Mouse (Mus musculus) left cerebral cortex, adult 8-10 months (tissue): ENCODE measurements around the gene Aqp11. TPM values are rescaled to one million over a fixed set of nuclear protein-coding genes. Genes with fewer than 3 reads are reported as not detected.

Experiments
- DNase-seq, 2 experiments: peaks; one replicate each; pipeline ENCODE4 v3.0.0; 2022; ENCODE audit warnings: low spot score in 2 of 2
- total RNA-seq, 4 experiments: library from RNA; stranded (reverse); gene quantifications; 2 replicates each; pipeline ENCODE4 v1.2.4; 2022

Aqp11 gene
- total RNA-seq, 4 experiments from 2014 or later: 20.7 to 24.7 (median 22.6) TPM

DNA sequence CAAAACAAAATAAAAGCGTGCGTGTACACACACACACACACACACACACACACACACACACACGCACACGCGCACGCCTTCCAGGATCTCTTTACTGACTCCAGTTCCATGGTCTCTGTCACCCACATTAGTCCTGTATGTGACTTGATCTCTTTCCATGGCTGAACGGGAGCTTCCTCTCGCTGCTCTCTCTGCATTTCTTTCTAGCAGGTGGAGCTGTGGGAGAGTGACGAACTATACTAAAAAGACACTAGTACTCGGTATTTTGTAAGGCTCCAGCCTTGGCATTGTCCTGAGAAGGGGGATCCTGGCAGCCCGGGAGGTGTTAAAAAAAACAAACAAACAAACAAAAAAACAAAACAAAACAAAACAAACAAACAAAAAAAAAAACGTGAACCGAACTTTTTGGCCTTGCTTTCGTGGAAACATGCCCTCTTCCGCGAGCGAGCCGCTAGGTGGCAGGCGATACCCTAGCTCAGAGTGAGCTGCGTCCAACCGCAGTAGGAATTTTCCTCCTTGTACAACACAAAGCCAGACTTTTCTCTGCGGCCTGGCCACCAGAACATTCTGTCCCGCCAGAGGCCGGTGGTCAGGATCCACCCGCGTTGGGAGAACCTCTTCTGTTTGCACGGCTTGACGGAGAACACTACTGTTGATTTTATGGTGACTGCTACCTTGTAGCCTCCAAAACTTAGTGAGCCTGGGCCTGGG lies 9.9 kb upstream of the Aqp11 start:
- DNase-seq: peak; percentile 69 to 71

DNA sequence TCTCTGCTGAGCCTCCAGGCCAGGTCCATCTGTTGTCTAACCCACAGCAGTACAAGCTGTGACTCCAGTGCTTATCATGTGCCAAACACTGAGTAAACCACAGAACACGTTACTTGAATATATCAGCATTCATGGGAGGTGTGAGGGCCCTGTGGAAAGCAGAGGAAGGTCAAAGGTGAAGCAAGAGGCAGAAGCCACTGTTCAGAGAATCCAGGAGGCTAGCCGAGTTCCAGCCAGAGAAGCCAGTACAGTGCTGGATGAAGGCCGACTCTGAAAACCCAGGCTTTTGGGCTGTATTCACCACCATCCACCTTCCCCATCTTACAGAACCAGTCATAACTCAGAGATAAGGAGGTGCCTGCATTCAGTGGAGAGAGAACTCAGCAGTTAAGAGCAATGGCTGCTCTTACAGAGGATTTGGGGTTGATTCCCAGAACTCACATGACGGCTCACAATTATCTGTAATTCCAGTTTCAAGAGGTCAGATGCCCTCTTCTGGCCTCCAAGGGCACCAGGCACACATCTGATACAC lies 9.2 kb upstream of the Aqp11 start:
- no peak for DNase-seq

DNA sequence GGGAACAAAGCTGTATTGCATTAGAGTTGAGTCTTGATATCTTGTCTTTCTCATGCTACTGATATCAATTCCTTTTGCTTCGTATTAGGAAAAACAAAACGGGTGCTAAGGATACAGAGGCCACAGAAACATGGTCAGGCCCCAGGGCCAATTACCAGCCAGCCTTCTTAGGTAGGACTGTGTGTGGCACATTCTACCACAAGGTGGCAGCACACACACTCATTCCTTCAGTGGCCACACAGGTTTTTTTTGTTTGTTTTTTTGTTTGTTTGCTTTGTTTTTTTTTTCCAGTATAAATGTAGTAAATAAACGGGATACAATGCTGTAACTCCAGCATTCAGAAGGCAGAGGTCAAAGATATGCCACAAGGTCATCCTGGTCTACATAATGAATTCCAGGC lies 7.2 kb upstream of the Aqp11 start:
- no peak for DNase-seq

DNA sequence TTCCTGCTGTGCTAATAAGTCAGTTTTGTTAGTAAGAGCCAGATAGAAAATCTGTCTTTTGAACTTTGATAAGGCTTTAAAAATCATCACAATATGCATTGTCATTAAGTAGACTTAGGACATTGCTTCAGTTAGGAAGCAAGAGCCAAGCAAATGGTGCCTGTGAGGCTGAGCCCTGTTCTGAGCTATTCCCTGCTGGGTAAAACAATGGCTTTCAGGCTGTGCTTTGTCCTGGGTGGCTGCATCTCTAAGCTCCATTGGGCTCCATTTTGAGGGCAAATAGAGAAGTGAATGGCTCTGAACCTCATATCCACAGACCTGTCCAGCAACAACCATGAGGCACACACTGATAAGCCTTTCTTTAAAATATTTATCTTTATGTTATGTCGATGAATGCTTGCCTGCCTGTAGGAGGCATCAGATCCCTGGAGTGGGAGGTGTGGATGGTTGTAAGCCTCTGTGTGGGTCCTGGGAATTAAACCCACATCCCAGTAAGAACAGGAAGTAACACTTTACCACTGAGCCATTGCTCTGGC lies 3.7 kb upstream of the Aqp11 start:
- no peak for DNase-seq

DNA sequence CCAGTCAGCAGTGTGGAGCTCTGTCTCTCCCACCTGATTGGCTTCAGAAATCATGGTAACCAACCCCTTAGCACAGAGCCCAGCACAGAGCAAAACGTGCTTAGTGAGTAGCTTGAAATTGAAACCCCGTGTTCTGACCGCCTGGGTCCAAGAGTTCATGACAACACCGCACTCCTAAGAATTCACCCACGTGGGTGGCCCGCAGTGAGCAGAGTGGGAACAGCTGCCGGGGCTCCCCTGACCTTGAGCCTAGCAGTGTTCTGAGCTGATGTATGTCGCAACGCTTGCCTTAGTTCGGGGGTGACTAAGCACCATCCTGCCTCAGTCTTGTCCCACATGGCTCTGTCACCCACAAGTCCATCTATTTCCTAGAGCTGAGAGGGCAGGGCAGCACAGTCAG lies 2.9 kb upstream of the Aqp11 start:
- DNase-seq: no peak

DNA sequence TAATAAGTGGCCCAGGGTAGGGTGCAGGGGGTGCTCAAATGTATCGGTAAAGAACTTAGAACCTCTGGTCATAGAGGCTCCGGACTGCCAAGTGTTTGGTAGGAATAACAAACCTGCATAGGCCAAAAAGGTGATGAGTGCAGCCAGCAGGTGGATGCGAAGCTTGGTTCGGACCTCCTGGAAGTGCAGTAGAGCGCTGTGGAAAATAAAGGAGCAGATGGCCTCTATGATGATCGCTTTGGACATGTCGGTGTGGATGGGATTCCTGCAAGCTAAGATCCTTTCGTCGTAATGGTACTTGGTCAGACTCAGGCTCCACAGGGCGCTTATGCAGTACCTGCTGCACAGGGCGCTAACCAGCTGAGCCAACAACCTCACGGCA lies 842 bp downstream of the Aqp11 start:
- no peak for DNase-seq

DNA sequence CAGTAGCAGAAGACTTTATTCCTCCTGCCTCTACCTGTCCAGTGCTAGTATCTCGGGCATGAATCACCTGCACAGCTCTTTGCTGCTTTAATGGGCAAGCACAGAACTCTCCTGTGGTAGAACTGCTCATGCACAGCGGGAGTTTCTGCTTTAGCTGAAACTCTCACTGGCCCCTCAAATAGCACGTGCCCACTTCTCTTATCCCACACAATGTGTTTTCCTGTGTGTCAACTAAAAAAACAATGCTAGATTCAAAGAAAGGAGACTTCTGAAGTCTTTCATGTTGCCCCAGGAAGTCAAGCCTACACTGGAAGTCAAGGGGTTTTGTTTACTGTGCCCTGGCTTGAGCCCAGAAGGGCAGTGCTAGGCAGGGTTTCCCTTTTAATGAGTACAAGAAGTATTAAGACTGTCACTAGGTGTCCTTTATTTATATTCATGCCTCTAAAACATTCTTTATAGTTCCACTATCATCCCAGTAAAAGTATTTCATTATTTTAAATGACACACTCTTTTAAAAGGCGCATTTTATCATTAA lies 2.1 kb downstream of the Aqp11 start:
- no peak for DNase-seq

DNA sequence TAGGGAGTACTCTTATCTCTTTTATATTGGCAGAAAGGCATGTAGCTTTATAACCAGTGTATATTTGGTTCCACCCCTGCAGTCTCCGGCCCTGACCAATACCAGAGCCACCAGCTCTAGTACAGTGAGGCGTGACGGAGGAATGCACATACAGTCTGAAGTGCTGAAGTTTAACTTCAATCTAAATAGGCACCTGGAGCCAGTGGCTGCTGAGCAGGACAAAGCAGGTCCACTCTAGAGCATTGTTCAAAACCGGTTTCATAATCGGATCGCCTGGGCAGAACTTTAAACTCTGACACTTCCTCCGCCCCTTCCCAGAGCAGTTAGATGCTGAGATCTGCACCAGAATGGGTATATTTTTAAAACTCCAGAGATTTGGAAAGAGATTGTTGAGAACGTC lies 3.1 kb downstream of the Aqp11 start:
- no peak for DNase-seq

DNA sequence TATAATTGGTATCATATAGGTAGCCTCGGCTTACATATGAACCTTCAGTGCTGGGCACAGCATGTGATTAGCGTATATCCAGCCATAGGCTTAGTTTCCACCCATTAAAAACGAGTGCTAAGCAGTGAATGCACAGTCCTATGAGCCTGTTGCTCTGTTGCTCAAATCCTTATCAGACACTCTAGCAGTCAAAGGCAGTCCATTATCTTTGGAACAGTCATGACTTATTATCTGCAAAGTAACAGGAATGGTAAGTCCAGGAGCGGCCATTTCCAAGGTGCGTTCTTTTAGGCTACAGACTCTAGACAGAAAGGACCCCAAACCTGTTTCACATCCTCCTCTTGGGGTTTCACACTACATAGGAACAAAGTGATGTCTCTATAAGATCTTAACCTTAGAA lies 4.5 kb downstream of the Aqp11 start:
- DNase-seq: no peak

DNA sequence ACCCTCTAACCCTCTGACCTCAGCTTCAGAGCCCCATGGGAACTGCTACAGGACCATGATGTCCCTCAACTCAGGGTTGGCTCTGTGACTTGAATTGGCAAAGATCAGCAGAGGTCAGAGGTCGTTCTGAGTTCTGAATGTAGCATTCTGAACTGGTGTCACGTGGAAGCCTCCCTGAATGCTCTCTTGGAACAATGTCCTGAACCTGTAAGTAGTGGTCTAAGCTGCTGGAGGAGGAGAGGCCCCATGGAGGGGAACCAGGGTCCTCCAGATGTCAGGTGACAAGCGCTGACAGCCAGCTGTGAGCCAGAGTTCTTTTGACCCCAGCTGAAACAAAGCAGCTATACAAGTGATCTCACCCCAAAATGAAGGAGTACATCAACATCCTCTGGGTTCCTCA lies 7.7 kb downstream of the Aqp11 start:
- DNase-seq: no peak

DNA sequence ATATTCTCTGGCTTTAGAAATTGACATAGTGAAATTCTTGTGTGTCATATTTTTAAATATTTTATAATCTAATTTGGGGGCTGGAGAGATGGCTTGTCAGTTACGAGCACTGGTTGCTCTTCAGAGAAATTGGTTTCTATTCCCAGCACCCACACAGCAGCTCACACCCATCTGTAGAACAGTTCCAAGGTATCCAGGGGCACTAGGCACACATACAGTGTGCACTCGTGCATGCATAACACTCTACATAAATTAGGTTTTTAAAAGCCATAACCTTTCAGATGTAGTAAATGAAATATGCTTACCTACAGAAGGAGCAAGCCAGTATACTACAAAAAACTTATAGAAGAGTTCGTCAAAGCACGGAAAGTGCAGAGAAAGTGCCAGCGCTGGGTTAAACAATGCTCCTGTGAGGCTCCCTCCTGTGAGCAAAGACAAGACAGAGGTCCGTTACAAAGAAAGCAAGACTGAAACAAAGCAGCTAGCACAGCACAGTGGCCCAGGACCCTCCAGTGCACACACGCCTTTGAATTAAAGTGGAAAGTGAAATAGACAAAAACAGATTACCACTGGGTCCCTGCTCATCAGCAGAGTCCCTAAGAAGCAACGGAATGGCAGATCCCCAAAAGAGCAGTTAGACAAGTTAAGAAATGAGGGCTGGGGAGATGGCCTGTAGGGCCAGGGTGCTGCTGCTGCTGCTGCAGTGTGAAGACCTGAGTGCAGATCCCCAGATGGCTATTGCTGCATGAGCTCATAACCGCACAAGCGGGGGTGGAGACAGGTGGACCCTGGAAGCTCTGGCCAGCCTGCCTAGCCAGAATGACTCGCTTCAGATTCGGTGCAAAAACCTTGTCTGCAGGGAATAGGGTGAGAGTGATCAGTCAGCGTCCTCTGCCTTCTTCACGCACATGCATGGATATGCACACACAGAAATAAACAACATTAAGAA lies 9.1 kb downstream of the Aqp11 start:
- no peak for DNase-seq

DNA sequence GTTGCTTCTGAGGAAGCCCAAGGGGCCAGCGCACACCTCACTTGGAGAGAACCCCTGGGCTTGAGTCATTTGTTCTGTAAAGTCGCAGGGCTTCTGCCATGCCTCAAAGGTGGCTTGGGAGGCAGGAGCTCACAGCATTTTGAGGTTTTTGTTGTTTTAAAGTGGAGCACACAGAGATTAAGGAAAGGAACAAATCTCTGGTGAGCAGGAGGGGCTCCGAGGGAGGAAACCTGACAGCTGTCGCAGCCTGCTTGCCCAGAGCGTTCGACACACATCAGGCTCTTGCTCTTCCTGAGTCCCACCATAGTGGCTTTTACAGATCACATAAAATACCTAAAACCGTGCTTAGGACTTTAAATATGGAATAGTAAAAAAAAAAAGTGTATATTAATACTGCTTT lies 11.3 kb downstream of the Aqp11 start:
- DNase-seq: no peak

DNA sequence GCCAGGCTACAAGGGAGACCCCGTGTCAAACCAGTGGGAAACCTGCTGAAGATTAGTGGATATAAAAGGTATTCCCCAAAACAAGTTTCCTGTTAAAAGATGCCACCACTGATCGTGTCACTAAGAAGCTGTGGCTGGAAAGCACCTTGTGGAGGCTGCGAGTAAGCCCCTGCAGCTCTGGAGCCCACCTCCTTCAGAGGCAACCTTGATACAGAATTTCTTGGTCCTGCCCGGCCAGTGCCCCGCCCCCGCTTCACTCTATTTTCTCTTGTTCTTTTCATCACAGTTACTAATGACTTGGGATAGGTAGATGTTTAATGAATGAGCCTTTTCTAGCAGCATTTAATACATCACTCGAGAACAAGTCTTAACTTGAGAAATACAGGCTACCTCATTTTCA lies 12.0 kb downstream of the Aqp11 start:
- no peak for DNase-seq

DNA sequence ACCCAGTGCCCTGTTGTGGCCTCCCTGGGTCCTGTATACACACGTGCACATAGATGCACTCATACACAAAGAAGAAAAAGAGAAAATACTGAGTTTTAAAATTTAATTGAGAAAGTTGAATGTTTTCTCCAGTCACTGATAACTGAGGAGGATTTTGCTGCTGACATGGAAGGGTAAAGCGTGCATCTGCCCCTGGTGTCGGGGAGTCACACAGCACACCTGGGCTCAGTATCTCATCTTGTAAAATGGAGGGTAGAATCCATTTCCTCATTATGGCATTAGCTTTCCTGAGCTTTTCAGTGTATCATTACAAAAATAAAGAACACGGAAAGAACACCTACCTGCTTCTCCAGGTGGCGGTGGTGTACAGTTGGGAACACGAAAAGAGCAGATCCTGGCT lies 12.7 kb downstream of the Aqp11 start:
- no peak for DNase-seq

DNA sequence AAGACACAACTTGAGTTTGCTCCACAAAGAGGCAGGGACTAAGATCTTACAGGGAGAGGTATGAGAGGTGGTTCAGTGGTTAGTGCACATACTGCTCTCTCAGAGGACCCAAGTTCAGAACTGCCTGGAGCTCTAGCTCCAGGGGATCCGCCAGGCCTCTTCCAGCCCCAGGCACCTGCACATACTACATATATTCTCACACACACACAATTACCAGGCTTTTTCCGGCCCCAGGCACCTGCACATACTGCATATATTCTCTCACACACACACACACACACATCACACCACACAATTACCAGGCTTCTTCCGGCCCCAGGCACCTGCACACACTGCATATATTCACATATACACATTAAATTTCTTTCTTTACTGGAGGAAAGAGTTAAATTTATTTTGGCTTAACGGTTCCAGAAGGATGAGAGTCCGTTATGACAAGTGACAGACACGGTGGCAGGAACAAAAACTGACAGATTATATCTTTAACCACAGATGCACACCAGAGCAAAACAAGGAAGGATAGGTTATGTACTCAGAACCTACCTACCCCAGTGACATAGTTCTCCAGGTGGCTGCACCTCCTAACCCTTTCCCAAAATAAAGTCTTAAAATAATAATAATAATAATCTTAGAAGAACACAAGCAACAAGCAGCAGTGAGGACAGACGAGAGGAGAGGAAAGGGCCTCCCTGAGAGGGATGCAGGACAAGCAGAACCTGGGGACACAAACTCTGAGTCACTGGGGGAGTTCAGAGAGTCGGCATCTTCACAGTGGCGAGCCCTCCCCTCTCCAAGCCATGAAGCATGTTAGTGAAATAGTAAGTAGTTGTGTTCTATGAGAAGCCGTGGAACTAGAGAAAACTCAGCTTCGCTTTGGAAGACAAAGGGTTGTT lies 14.2 kb downstream of the Aqp11 start:
- no peak for DNase-seq

DNA sequence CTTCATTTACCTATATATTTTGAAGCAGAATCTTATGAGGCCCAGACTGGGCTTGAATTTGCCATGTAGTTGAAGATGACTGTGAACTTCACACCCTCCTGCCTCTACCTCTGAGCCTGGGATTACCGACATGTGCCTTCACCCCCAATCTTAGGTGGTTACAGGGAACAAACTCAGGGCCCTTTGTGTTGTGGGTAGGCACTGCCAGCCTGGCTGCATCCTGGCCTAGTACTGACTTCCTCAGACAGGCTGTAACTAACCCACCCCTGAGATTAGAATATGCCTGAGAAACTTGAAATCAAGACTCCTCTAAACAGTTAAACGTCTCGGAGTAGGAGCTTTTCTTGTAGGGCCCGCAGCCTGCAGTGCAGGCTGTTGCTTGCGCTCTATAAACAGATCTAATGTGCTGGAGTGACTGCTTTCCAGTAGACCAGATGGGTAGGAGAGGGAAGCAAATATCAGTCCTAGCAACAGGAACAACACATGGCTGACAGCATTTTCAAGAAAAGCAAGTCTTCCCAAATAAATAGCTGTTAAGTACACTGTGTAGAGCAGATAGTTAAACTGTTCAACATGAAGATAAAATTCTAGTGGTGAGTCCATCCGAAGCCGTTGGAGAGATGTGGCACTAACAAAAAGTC lies 15.7 kb downstream of the Aqp11 start:
- no peak for DNase-seq

DNA sequence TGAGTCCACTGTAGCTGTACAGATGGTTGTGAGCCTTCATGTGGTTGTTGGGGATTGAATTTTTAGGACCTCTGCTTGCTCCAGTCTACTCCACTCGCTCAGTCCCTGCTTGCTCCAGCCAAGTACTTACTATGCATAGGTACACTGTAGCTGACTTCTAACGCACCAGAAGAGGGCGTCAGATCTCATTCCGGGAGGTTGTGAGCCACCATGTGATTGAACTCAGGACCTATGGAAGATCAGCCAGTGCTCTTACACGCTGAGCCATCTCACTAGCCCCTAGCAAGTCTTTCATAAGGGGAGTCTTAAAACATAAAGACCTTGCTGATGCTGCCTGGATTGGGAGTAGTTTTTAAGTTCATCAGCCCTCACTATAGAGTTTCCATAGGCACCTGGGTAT lies 18.0 kb downstream of the Aqp11 start:
- no peak for DNase-seq

DNA sequence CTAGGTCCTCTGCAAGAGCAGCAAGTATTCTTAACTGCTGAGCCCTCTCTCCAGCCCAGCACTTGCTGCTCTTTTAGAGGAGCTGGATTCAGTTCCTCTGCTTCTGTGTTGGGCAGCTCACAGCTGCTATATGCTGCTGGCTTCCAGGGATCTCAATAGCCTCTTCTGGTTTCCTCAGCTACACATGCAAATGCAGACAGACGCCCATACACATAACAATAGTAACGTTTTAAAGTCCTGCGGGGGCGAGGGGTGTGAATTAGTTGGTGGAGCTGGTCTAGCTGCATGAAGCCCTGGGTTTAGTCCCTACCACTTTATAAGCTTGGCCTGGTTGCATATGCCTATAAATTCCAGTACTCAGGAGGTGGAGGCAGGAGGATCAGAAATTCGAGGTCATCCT lies 19.0 kb downstream of the Aqp11 start:
- peak in 1 of 2 experiments; percentile 50 for DNase-seq

DNA sequence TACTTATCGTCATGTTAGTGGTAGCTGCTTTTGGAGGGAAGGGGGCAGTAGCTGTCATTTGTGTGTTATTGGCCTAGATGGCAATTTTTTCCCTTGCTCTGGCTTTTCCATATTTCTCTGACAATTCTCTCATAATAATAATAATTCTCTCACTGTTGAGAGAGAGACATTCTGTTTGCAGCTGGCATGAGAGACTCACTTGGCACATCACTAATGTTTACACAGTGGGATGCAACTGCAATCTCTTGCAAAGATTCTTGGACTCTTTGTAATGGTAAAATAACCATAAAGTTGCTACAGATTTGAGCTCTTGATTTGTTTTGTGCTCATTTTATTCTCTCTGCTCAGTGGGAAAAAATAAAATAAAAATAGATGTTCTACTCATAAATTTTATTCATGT lies 20.8 kb downstream of the Aqp11 start:
- DNase-seq: no peak

DNA sequence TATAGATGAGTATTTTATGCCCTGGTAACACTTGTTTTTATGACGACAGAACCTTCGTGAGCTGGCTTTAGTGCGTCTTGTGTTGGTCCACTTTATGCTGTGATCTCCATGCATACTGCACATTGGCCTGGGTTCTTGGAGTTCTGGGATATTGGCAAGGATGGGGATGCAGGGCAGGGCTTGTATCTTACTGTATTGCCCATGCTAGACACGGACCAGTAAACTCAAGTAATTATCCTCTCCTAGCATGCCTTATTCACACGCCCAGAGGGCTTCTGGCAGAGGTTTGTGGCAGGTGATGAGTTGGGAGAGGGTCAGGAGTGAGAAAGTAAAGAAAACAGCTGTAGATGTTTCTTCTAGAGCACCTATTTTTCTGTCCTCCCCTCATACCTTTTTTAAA lies 23.4 kb downstream of the Aqp11 start:
- no peak for DNase-seq
